26 mouse cellular contexts compared by ENCODE assay signal in genomic region chr2:36242514-36242913, GRCm38 (mm10). TPM values are rescaled to one million over a fixed set of nuclear protein-coding genes. Genes with fewer than 3 reads are reported as not detected.
DNase-seq lines count a peak whose midpoint lies in the region; ATAC-seq and TF ChIP-seq lines count a peak whose summit lies in the region.
"Had no signal": no experiment of that assay in that cellular context is flagged by ENCODE, and none has a peak within 500 bp of the region (broad histone marks: within the 10 kb centered on the region; RNA-seq: fewer than 3 reads in every experiment).

No protein-coding gene starts in this region.

- no peak overlapping the region for H3K27ac ChIP-seq in limb, embryonic 13.5 days
- no peak overlapping the region for H3K27ac ChIP-seq in limb, embryonic 10.5 days
- no peak overlapping the region for H3K27ac ChIP-seq in left cerebral cortex, adult 2 months
- H3K27ac ChIP-seq: forebrain, embryonic 13.5 days; gastrocnemius, adult 2 months; heart, embryonic 15.5 days; hindbrain, embryonic 14.5 days; kidney, postnatal 0 days; liver, embryonic 14.5 days; macrophage; neural tube, embryonic 15.5 days had no signal

- TF ChIP-seq CTCF in left cerebral cortex, adult 2 months (IDR thresholded peaks at IDR 0.05): no peak

- DNase-seq in limb, embryonic 10.5 days (ENCODE audit: low spot score): no peak
- peak; percentile 55 for DNase-seq in brain, adult 2 months (ENCODE audit: low read depth, low spot score)
- DNase-seq in cerebellum, adult 9-10 months: peak; percentile 63
- no peak for DNase-seq in left cerebral cortex, adult 2 months (ENCODE audit: extremely low spot score in 1 of 2, low spot score in 2 of 2)
- DNase-seq in layer of hippocampus, postnatal 36 days: no peak
- DNase-seq: adrenal gland, postnatal 36 days; gastrocnemius, adult 2 months; heart, postnatal 4 days; kidney, adult 18-20 months; layer of hippocampus, adult 9-11 months; thymus, adult 2 months had no signal

- no peak overlapping the region for H3K9ac ChIP-seq in limb, embryonic 13.5 days
- H3K9ac ChIP-seq: forebrain, embryonic 13.5 days; heart, embryonic 15.5 days; hindbrain, embryonic 14.5 days; liver, embryonic 14.5 days; neural tube, embryonic 15.5 days; stomach, embryonic 15.5 days had no signal

- 0 out of 2 replicates have a peak, but pooled peaks have one; percentile 15 for ATAC-seq in limb, embryonic 13.5 days (ENCODE audit: low FRiP score, low read depth)
- ATAC-seq: forebrain, embryonic 13.5 days; inflammation-experienced regulatory T-cells, adult 6 months; lung, postnatal 0 days had no signal

- H3K4me1 ChIP-seq in limb, embryonic 13.5 days: no peaks in the 10 kb centered on the region
- no peaks in the 10 kb centered on the region for H3K4me1 ChIP-seq in limb, embryonic 10.5 days
- H3K4me1 ChIP-seq: heart, embryonic 15.5 days; neural tube, embryonic 15.5 days had no signal

- intact Hi-C loops in left cerebral cortex, adult 2 months (cut with DNase I): no loop called here

- TF ChIP-seq POLR2A in myocyte (IDR thresholded peaks at IDR 0.05; ENCODE audit: insufficient read length, low read depth): no peak

- H3K9me3 ChIP-seq in limb, embryonic 13.5 days: no peaks in the 10 kb centered on the region
- H3K9me3 ChIP-seq in limb, embryonic 10.5 days (replicated peaks): no peaks in the 10 kb centered on the region
- H3K9me3 ChIP-seq: heart, embryonic 15.5 days; neural tube, embryonic 15.5 days; stomach, embryonic 15.5 days had no signal

- H3K27me3 ChIP-seq in limb, embryonic 13.5 days: no peaks in the 10 kb centered on the region
- no peaks in the 10 kb centered on the region for H3K27me3 ChIP-seq in limb, embryonic 10.5 days (ENCODE audit: low read depth, poor library complexity, severe bottlenecking)
- no peaks in the 10 kb centered on the region for H3K27me3 ChIP-seq in myocyte (ENCODE audit: control insufficient read depth, insufficient read depth, insufficient read length)
- H3K27me3 ChIP-seq: forebrain, embryonic 13.5 days; heart, embryonic 15.5 days; neural tube, embryonic 15.5 days; Patski; stomach, embryonic 15.5 days had no signal

- peaks cover 3% of the 10 kb centered on the region; the same call in 1 of the 2 replicates for H3K36me3 ChIP-seq in limb, embryonic 13.5 days
- H3K36me3 ChIP-seq in limb, embryonic 10.5 days: no peaks in the 10 kb centered on the region
- H3K36me3 ChIP-seq in myocyte (ENCODE audit: control insufficient read depth, insufficient read depth): peaks cover 67% of the 10 kb centered on the region
- H3K36me3 ChIP-seq: G1E; neural tube, embryonic 15.5 days had no signal

- H3K4me2 ChIP-seq in limb, embryonic 13.5 days (replicated peaks): no peak overlapping the region
- peak overlapping the region; percentile 69 for H3K4me2 ChIP-seq in myocyte (ENCODE audit: low read depth)
- H3K4me2 ChIP-seq: forebrain, embryonic 13.5 days; heart, embryonic 15.5 days; hindbrain, embryonic 14.5 days; midbrain, embryonic 11.5 days; neural tube, embryonic 15.5 days; stomach, embryonic 15.5 days had no signal

- no peaks in the 10 kb centered on the region for H3K79me2 ChIP-seq in myocyte (ENCODE audit: control insufficient read depth, insufficient read depth)

- H3K4me3 ChIP-seq in limb, embryonic 13.5 days: no peak overlapping the region
- H3K4me3 ChIP-seq in limb, embryonic 10.5 days: no peak overlapping the region
- no peak overlapping the region for H3K4me3 ChIP-seq in myocyte
- H3K4me3 ChIP-seq in left cerebral cortex, adult 2 months: no peak overlapping the region
- H3K4me3 ChIP-seq: forebrain, embryonic 13.5 days; gastrocnemius, adult 2 months; heart, embryonic 15.5 days; neural tube, embryonic 15.5 days; stomach, embryonic 15.5 days had no signal

- no peak overlapping the region for H3ac ChIP-seq in myocyte (ENCODE audit: control insufficient read depth, insufficient read length)

- 90% methylated on average over 13 of the region's 13 CpGs for WGBS in limb, embryonic 13.5 days
- WGBS in limb, embryonic 10.5 days: 91% methylated on average over 13 of the region's 13 CpGs

TF ChIP-seq in myocyte, 11 proteins besides CTCF, POLR2A, EP300 and RAD21:
- no peak for TF ChIP-seq E2F4 (IDR thresholded peaks at IDR 0.05; ENCODE audit: insufficient read depth)
- TF ChIP-seq REST (IDR thresholded peaks at IDR 0.05; ENCODE audit: insufficient read depth, insufficient read length): no peak
- peak; percentile 45 for TF ChIP-seq POLR2AphosphoS2 (IDR thresholded peaks at IDR 0.05; ENCODE audit: insufficient read length, low read depth)
- no peak for TF ChIP-seq MYOD1 (IDR thresholded peaks at IDR 0.05; ENCODE audit: control insufficient read depth in 1 of 3, insufficient read length in 2 of 3, low read depth in 2 of 3)
- no peak for TF ChIP-seq MYOG (IDR thresholded peaks at IDR 0.05; ENCODE audit: control insufficient read depth in 1 of 3, insufficient read depth in 1 of 3, insufficient read length in 2 of 3, low read depth in 2 of 3)
- no peak for TF ChIP-seq TCF12 (IDR thresholded peaks at IDR 0.05; ENCODE audit: insufficient read depth, poor library complexity, severe bottlenecking)

RNA-seq across cellular contexts. Expression of gene Ptgs1, which starts 12.3 kb away (rescaled TPM):
- polyA plus RNA-seq in limb, embryonic 13.5 days (2015; fragmentation: Nextera tagmentation; extraction: Ambion mirVana): 8.7 and 9.1 TPM in 2 replicates
- 2.9 and 3.3 TPM in 2 replicates for polyA plus RNA-seq in limb, embryonic 10.5 days (2016; fragmentation: Nextera tagmentation; extraction: Ambion mirVana)
- polyA plus RNA-seq in myocyte (2012; fragmentation: generic; extraction: Trizol): 122 TPM
- 10 to 100 TPM; 16.9 to 21.3 TPM for total RNA-seq in left cerebral cortex, adult 2 months (2021)
- total RNA-seq in layer of hippocampus, postnatal 36 days (2021): 10 to 100 TPM; 16.1 to 16.9 TPM

Comparison
In these comparisons a context has a peak if more than half of its experiments do, and no peak if none do; other contexts are left out.
1. DNase-seq: peak in brain, adult 2 months (single experiment) and cerebellum, adult 9-10 months (single experiment); none in limb, embryonic 10.5 days (single experiment), left cerebral cortex, adult 2 months (0 of 2) and layer of hippocampus, postnatal 36 days (0 of 2).
2. RNA of gene Ptgs1, which starts 12.3 kb away (polyA plus RNA-seq): 122 TPM in myocyte (single experiment); 8.7 to 9.1 TPM in limb, embryonic 13.5 days and 2.9 to 3.3 TPM in limb, embryonic 10.5 days; every median in the first group is over 10 times any median in the second.